Mouse (Mus musculus) midbrain, embryonic 13.5 days (tissue): ENCODE results near the gene Cacna2d2. TPM values are rescaled to one million over a fixed set of nuclear protein-coding genes. Genes with fewer than 3 reads are reported as not detected.
A peak's percentile ranks its signal among the peaks of the same experiment; 100 is the strongest.

Experiments used
- ATAC-seq: fragments of 200-750 bp; cut with Nextera tagmentation; 2 replicates; pipeline ENCODE4 v1.8.0; 2017; ENCODE audit warnings: mild to moderate bottlenecking, moderate TSS enrichment, moderate library complexity
- H3K27ac ChIP-seq: fragments of 300-500 bp; sonication (generic); 2 replicates; pipeline ENCODE4 v1.5.1; 2015; ENCODE audit warnings: inconsistent platforms, mild to moderate bottlenecking, moderate library complexity
- H3K27me3 ChIP-seq: fragments of 300-500 bp; sonication (generic); 2 replicates; pipeline ENCODE4 v1.6.1; 2015; ENCODE audit warnings: mild to moderate bottlenecking, inconsistent platforms
- H3K36me3 ChIP-seq: fragments of 300-500 bp; sonication (generic); 2 replicates; pipeline ENCODE4 v1.6.1; 2015; ENCODE audit warnings: mild to moderate bottlenecking, inconsistent platforms
- H3K4me1 ChIP-seq: fragments of 300-500 bp; sonication (generic); replicated peaks from 2 replicates; pipeline ENCODE4 v1.6.1; 2015; ENCODE audit warnings: inconsistent platforms
- H3K4me2 ChIP-seq: fragments of 300-500 bp; sonication (generic); replicated peaks from 2 replicates; pipeline ENCODE4 v1.6.1; 2015; ENCODE audit warnings: moderate library complexity, mild to moderate bottlenecking, inconsistent platforms
- H3K4me3 ChIP-seq: fragments of 300-500 bp; sonication (generic); replicated peaks from 2 replicates; pipeline ENCODE4 v1.5.1; 2015; ENCODE audit warnings: mild to moderate bottlenecking, inconsistent platforms
- H3K9ac ChIP-seq: fragments of 300-500 bp; sonication (generic); replicated peaks from 2 replicates; pipeline ENCODE4 v1.6.1; 2015; ENCODE audit warnings: mild to moderate bottlenecking, inconsistent platforms
- H3K9me3 ChIP-seq: fragments of 300-500 bp; sonication (generic); 2 replicates; pipeline ENCODE4 v1.6.1; 2016; ENCODE audit warnings: mild to moderate bottlenecking, inconsistent platforms
- WGBS: fragments of 180-500 bp; shearing (Covaris S2); methylation state at CpG from one replicate; pipeline ENCODE4 v1.1.7; 2015; 5-methylcytosine and 5-hydroxymethylcytosine counted together
- polyA plus RNA-seq: library from polyadenylated mRNA; unstranded; fragments of >200 nt; fragmentation: Nextera tagmentation; extraction: Ambion mirVana; gene quantifications from 2 replicates; pipeline ENCODE4 v1.2.1, GENCODE M21; 2015

The Cacna2d2 gene
- polyA plus RNA-seq, 1 experiment from 2014 or later, result 7.1 TPM

- peaks cover 45% of the 10 kb centered on the region for H3K4me1 ChIP-seq
- H3K27ac ChIP-seq, result no peak overlapping the region
- ATAC-seq, result no peak
- no peak overlapping the region for H3K9ac ChIP-seq
- H3K4me3 ChIP-seq, result peak overlapping the region; percentile 55; the same call in 1 of the 2 replicates
- peak overlapping the region; percentile 87; the same call in 1 of the 2 replicates for H3K4me2 ChIP-seq
- H3K27me3 ChIP-seq, result peaks cover 9% of the 10 kb centered on the region
- WGBS, result 88% methylated on average over 11 of the region's 11 CpGs
- peaks cover 43% of the 10 kb centered on the region for H3K36me3 ChIP-seq
- H3K9me3 ChIP-seq, result no peaks in the 10 kb centered on the region
Observed at GRCm38 (mm10) chr9:107543299-107543698, 143.9 kb downstream of the Cacna2d2 start.

- Histone ChIP-seq H3K4me1 (peaks cover 45% of the 10 kb centered on the region), H3K9me3 (no peaks in the 10 kb centered on the region), H3K27ac (no peak overlapping the region), H3K27me3 (peaks cover 19% of the 10 kb centered on the region), H3K4me2 (no peak overlapping the region), H3K4me3 (no peak overlapping the region), H3K9ac (no peak overlapping the region), H3K36me3 (peaks cover 34% of the 10 kb centered on the region)
- 96% methylated on average over 17 of the region's 17 CpGs for WGBS
- no peak for ATAC-seq
Observed at GRCm38 (mm10) chr9:107544196-107544700, 144.8 kb downstream of the Cacna2d2 start.

GRCm38 (mm10) chr9:107544729-107545128, 145.3 kb downstream of the Cacna2d2 start:
- H3K4me1 ChIP-seq, result peaks cover 45% of the 10 kb centered on the region
- peaks cover 24% of the 10 kb centered on the region for H3K27me3 ChIP-seq
- ATAC-seq, result no peak
- H3K9ac ChIP-seq, result no peak overlapping the region
- no peaks in the 10 kb centered on the region for H3K9me3 ChIP-seq
- no peak overlapping the region for H3K4me2 ChIP-seq
- 93% methylated on average over 12 of the region's 12 CpGs for WGBS
- no peak overlapping the region for H3K27ac ChIP-seq
- peaks cover 29% of the 10 kb centered on the region for H3K36me3 ChIP-seq
- no peak overlapping the region for H3K4me3 ChIP-seq

- WGBS, result 91% methylated on average over 10 of the region's 10 CpGs
- peaks cover 28% of the 10 kb centered on the region for H3K27me3 ChIP-seq
- H3K4me1 ChIP-seq, result peaks cover 43% of the 10 kb centered on the region
Observed at GRCm38 (mm10) chr9:107545199-107545598, 145.8 kb downstream of the Cacna2d2 start.

GRCm38 (mm10) chr9:107545602-107546001, 146.2 kb downstream of the Cacna2d2 start:
- Histone ChIP-seq H3K4me1 (peaks cover 41% of the 10 kb centered on the region), H3K9me3 (no peaks in the 10 kb centered on the region), H3K27me3 (peaks cover 32% of the 10 kb centered on the region), H3K4me3 (no peak overlapping the region), H3K27ac (no peak overlapping the region), H3K36me3 (peaks cover 21% of the 10 kb centered on the region), H3K9ac (no peak overlapping the region), H3K4me2 (no peak overlapping the region)
- 5% methylated on average over 3 of the region's 3 CpGs for WGBS
- no peak for ATAC-seq

More at GRCm38 (mm10) chr9:107545199-107545598, 145.8 kb downstream of the Cacna2d2 start:
- Histone ChIP-seq H3K36me3 (peaks cover 24% of the 10 kb centered on the region), H3K4me3 (no peak overlapping the region), H3K27ac (no peak overlapping the region), H3K9ac (no peak overlapping the region), H3K9me3 (no peaks in the 10 kb centered on the region), H3K4me2 (no peak overlapping the region)
- no peak for ATAC-seq

GRCm38 (mm10) chr9:107547026-107547425, 147.6 kb downstream of the Cacna2d2 start, which contains the start of gene Zmynd10:
Gene Zmynd10 (plus strand): TSS chr9:107547298.
- peaks cover 46% of the 10 kb centered on the region for H3K4me1 ChIP-seq
- H3K4me3 ChIP-seq, result peak within 1 kb of the TSS; percentile 26
- peaks cover 21% of the 10 kb centered on the region for H3K36me3 ChIP-seq
- H3K4me2 ChIP-seq, result peak within 1 kb of the TSS; percentile 53
- H3K9ac ChIP-seq, result peak within 1 kb of the TSS; percentile 54
- H3K27ac ChIP-seq, result peak within 1 kb of the TSS; percentile 67
- ATAC-seq, result peak; percentile 59
- no peaks in the 10 kb centered on the region for H3K9me3 ChIP-seq
- H3K27me3 ChIP-seq, result peaks cover 47% of the 10 kb centered on the region
- 3% methylated on average over 20 of the region's 20 CpGs for WGBS

GRCm38 (mm10) chr9:107547957-107548356, 148.5 kb downstream of the Cacna2d2 start:
- Histone ChIP-seq H3K9me3 (no peaks in the 10 kb centered on the region), H3K27ac (no peak overlapping the region), H3K4me2 (peak overlapping the region; percentile 53; the same call in 1 of the 2 replicates), H3K4me1 (peaks cover 41% of the 10 kb centered on the region), H3K9ac (peak overlapping the region; percentile 54), H3K36me3 (peaks cover 21% of the 10 kb centered on the region), H3K27me3 (peaks cover 56% of the 10 kb centered on the region), H3K4me3 (no peak overlapping the region)
- ATAC-seq, result no peak
- 80% methylated on average over 5 of the region's 5 CpGs for WGBS

GRCm38 (mm10) chr9:107548820-107549219, 149.4 kb downstream of the Cacna2d2 start:
- Histone ChIP-seq H3K9me3 (no peaks in the 10 kb centered on the region), H3K4me2 (no peak overlapping the region), H3K36me3 (peaks cover 16% of the 10 kb centered on the region), H3K4me1 (peaks cover 48% of the 10 kb centered on the region), H3K4me3 (no peak overlapping the region), H3K27ac (no peak overlapping the region), H3K9ac (no peak overlapping the region; the same call in 1 of the 2 replicates), H3K27me3 (peaks cover 61% of the 10 kb centered on the region)
- ATAC-seq, result no peak
- whole genome bisulfite sequencing, result 91% methylated on average over 10 of the region's 10 CpGs

GRCm38 (mm10) chr9:107549297-107550074, 150.1 kb downstream of the Cacna2d2 start:
- H3K4me3 ChIP-seq, result no peak overlapping the region
- peaks cover 49% of the 10 kb centered on the region for H3K4me1 ChIP-seq
- H3K9me3 ChIP-seq, result no peaks in the 10 kb centered on the region
- H3K9ac ChIP-seq, result no peak overlapping the region
- ATAC-seq, result no peak
- no peak overlapping the region for H3K4me2 ChIP-seq
- peaks cover 61% of the 10 kb centered on the region for H3K27me3 ChIP-seq
- H3K36me3 ChIP-seq, result peaks cover 9% of the 10 kb centered on the region
- 87% methylated on average over 20 of the region's 20 CpGs for WGBS
- no peak overlapping the region for H3K27ac ChIP-seq

- no peaks in the 10 kb centered on the region for H3K9me3 ChIP-seq
- peak overlapping the region; percentile 54 for H3K9ac ChIP-seq
- no peak for ATAC-seq
- H3K4me3 ChIP-seq, result 0 out of 2 replicates have a peak overlapping the region, but pooled peaks have one; percentile 30
- peaks cover 56% of the 10 kb centered on the region for H3K4me1 ChIP-seq
- H3K36me3 ChIP-seq, result no peaks in the 10 kb centered on the region
- WGBS, result 25% methylated on average over 23 of the region's 23 CpGs
- no peak overlapping the region for H3K27ac ChIP-seq
- H3K4me2 ChIP-seq, result peak overlapping the region; percentile 53
- peaks cover 61% of the 10 kb centered on the region for H3K27me3 ChIP-seq
Observed at GRCm38 (mm10) chr9:107550491-107551116, 151.2 kb downstream of the Cacna2d2 start.

- no peak for ATAC-seq
- WGBS, result under 1% methylated on average over 61 of the region's 63 CpGs
- H3K27ac ChIP-seq, result no peak within 1 kb of the TSS
- H3K4me2 ChIP-seq, result peak within 1 kb of the TSS; percentile 53
- no peaks in the 10 kb centered on the region for H3K36me3 ChIP-seq
- H3K4me3 ChIP-seq, result peak within 1 kb of the TSS; percentile 30
- peaks cover 57% of the 10 kb centered on the region for H3K4me1 ChIP-seq
- H3K27me3 ChIP-seq, result peaks cover 61% of the 10 kb centered on the region
- no peaks in the 10 kb centered on the region for H3K9me3 ChIP-seq
- H3K9ac ChIP-seq, result peak within 1 kb of the TSS; percentile 54
Observed at GRCm38 (mm10) chr9:107551117-107551889, 151.9 kb downstream of the Cacna2d2 start, which contains the start of gene Rassf1. Gene Rassf1 (plus strand): TSS chr9:107551555.
